Mouse (Mus musculus) liver, embryonic 13.5 days (tissue): Measurements from ENCODE around the gene Fads6. TPM values are rescaled to one million over a fixed set of nuclear protein-coding genes. Genes with fewer than 3 reads are reported as not detected.
A peak's percentile ranks its signal among the peaks of the same experiment; 100 is the strongest.

Experiments
- ATAC-seq: fragments of 200-750 bp; cut with Nextera tagmentation; 2 replicates; pipeline ENCODE4 v1.8.0; 2017; ENCODE audit warnings: low read depth, mild to moderate bottlenecking, moderate number of reproducible peaks, moderate library complexity
- DNase-seq: peaks from one replicate; pipeline ENCODE4 v3.0.0; 2022
- H3K27ac ChIP-seq: fragments of 300-500 bp; sonication (generic); 2 replicates; pipeline ENCODE4 v1.5.1; 2015; ENCODE audit warnings: moderate library complexity, mild to moderate bottlenecking, inconsistent platforms
- H3K27me3 ChIP-seq: fragments of 300-500 bp; sonication (generic); 2 replicates; pipeline ENCODE4 v1.6.1; 2015; ENCODE audit warnings: mild to moderate bottlenecking, inconsistent platforms
- H3K36me3 ChIP-seq: fragments of 300-500 bp; sonication (generic); 2 replicates; pipeline ENCODE4 v1.6.1; 2015; ENCODE audit warnings: mild to moderate bottlenecking, inconsistent platforms
- H3K4me1 ChIP-seq: fragments of 300-500 bp; sonication (generic); replicated peaks from 2 replicates; pipeline ENCODE4 v1.6.1; 2015; ENCODE audit warnings: inconsistent platforms
- H3K4me2 ChIP-seq: fragments of 300-500 bp; sonication (generic); 2 replicates; pipeline ENCODE4 v1.6.1; 2015; ENCODE audit warnings: inconsistent platforms, mild to moderate bottlenecking, moderate library complexity
- H3K4me3 ChIP-seq: fragments of 300-500 bp; sonication (generic); replicated peaks from 2 replicates; pipeline ENCODE4 v1.5.1; 2015; ENCODE audit warnings: mild to moderate bottlenecking, inconsistent platforms
- H3K9ac ChIP-seq: fragments of 300-500 bp; sonication (generic); 2 replicates; pipeline ENCODE4 v1.6.1; 2015; ENCODE audit warnings: mild to moderate bottlenecking, inconsistent platforms
- H3K9me3 ChIP-seq: fragments of 300-500 bp; sonication (generic); replicated peaks from 2 replicates; pipeline ENCODE4 v1.6.1; 2016; ENCODE audit warnings: inconsistent platforms
- WGBS: fragments of 180-500 bp; shearing (Covaris S2); methylation state at CpG from one replicate; pipeline ENCODE4 v1.1.7; 2015; ENCODE audit not compliant: insufficient replicate concordance; 5-methylcytosine and 5-hydroxymethylcytosine counted together
- polyA plus RNA-seq: library from polyadenylated mRNA; unstranded; fragments of >200 nt; fragmentation: Nextera tagmentation; extraction: Ambion mirVana; gene quantifications from 2 replicates; pipeline ENCODE4 v1.2.1, GENCODE M21; 2015

The Fads6 gene
- polyA plus RNA-seq, 1 experiment from 2014 or later = 2.0 TPM

GRCm38 (mm10) chr11:115275509-115275908, 22.0 kb downstream of the Fads6 start:
- no peak for DNase-seq
- WGBS = 40% methylated on average over 6 of the region's 6 CpGs
- no peak for ATAC-seq
- Histone ChIP-seq H3K4me3 (peak overlapping the region; percentile 70), H3K36me3 (0 out of 2 replicates have a peak, but pooled peaks cover 5% of the 10 kb centered on the region), H3K4me2 (peak overlapping the region; percentile 93), H3K9ac (peak overlapping the region; percentile 84), H3K4me1 (peaks cover 70% of the 10 kb centered on the region), H3K9me3 (no peaks in the 10 kb centered on the region), H3K27ac (no peak overlapping the region; the same call in 1 of the 2 replicates), H3K27me3 (no peaks in the 10 kb centered on the region)

DNA sequence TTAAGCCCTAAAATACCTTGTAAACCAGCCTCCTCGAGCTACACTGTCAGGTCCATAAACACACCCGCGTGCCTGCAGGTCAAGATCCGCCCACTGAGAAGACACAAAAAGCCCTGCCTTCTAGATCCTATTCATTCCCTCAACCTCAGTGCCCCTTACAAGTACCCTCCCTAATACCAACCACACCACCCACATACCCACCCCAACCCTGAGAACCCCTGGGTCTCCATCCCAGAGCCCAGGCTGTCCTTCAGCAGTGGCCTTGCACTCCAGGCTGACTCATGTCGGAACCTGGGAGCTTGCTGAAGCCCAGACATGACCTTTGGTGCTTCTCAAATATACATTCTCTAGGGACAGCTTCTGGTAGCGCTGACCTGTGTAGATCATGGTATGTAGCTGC, 22.7 kb downstream of the Fads6 start:
- H3K4me3 ChIP-seq = no peak overlapping the region
- no peak overlapping the region for H3K9ac ChIP-seq
- H3K4me1 ChIP-seq = peaks cover 68% of the 10 kb centered on the region
- H3K27ac ChIP-seq = no peak overlapping the region
- ATAC-seq = no peak
- peak overlapping the region; percentile 93 for H3K4me2 ChIP-seq
- H3K9me3 ChIP-seq = no peaks in the 10 kb centered on the region
- H3K36me3 ChIP-seq = 0 out of 2 replicates have a peak, but pooled peaks cover 5% of the 10 kb centered on the region
- H3K27me3 ChIP-seq = no peaks in the 10 kb centered on the region
- DNase-seq = no peak
- 78% methylated on average over 6 of the region's 6 CpGs for WGBS

DNA sequence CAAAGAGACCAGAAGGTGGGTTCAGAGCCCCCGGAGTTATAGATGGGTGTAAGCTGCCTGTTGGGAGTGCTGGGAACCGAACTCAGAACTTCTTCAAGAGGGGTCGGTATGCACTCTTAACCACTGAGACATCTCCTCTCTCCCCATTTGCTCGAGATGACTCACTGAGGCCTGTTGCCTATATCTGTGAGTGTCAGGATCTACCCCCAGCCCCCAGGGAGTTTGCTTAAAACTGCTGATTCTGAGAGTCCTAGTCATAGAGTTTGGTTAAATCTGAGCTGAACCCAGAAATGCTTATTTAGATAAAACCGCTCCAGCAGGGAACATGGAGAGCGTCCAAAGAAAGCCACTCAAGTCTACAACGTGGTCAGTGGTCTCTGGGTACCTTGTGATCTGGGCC, 23.3 kb downstream of the Fads6 start:
- Histone ChIP-seq H3K4me2 (no peak overlapping the region), H3K4me3 (no peak overlapping the region), H3K36me3 (peaks cover 10% of the 10 kb centered on the region), H3K27me3 (no peaks in the 10 kb centered on the region), H3K4me1 (peaks cover 63% of the 10 kb centered on the region), H3K9me3 (no peaks in the 10 kb centered on the region), H3K9ac (no peak overlapping the region), H3K27ac (no peak overlapping the region)
- no peak for ATAC-seq
- no peak for DNase-seq
- WGBS = 64% methylated on average over 7 of the region's 7 CpGs

- no peak for DNase-seq
- peaks cover 58% of the 10 kb centered on the region for H3K4me1 ChIP-seq
- H3K27me3 ChIP-seq = peaks cover 3% of the 10 kb centered on the region; the same call in 1 of the 2 replicates
- no peak overlapping the region for H3K4me3 ChIP-seq
- no peaks in the 10 kb centered on the region for H3K9me3 ChIP-seq
- H3K36me3 ChIP-seq = peaks cover 14% of the 10 kb centered on the region
- no peak overlapping the region for H3K4me2 ChIP-seq
- H3K27ac ChIP-seq = no peak overlapping the region
- H3K9ac ChIP-seq = no peak overlapping the region
- ATAC-seq = no peak
- 57% methylated on average over 7 of the region's 7 CpGs for WGBS
These were observed 23.7 kb downstream of the Fads6 start for GRCm38 (mm10) chr11:115273735-115274134.

DNA sequence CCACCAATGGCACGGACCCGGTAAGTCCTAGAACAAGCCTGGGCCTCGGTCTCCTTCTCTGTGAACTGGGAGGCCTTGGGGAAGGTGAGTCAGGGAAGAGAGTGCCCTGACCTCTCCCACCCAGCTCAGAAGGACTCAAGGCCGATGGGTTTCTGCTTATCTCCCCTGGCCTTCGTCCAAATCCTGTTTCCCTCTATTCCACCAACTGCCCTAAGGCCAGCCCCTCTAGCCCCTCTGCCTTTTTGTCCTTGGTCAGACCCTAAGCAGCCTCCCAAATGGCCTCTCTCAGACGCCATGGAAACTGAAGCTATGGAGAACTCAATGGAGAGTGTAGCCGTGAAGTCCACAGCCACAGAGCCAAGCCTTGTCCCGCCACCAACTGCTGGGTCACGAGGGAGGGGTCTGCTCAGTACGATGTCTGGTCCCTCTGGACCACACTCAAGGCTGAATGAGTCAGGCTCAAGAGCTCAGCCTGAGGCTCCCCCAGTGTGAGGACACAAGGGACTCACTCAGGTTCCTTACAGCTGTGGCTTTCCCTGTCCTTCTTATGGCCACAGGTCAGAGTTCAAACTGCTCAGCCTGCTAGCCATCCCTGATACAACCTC, 24.5 kb downstream of the Fads6 start:
- Histone ChIP-seq H3K9me3 (no peaks in the 10 kb centered on the region), H3K36me3 (peaks cover 22% of the 10 kb centered on the region), H3K4me3 (no peak overlapping the region), H3K4me2 (no peak overlapping the region), H3K4me1 (peaks cover 51% of the 10 kb centered on the region), H3K27me3 (peaks cover 10% of the 10 kb centered on the region), H3K9ac (no peak overlapping the region), H3K27ac (no peak overlapping the region)
- no peak for ATAC-seq
- no peak for DNase-seq
- 58% methylated on average over 10 of the region's 10 CpGs for WGBS

- DNase-seq (no peak), ATAC-seq (no peak)
- H3K36me3 ChIP-seq = peaks cover 25% of the 10 kb centered on the region
- peaks cover 26% of the 10 kb centered on the region for H3K27me3 ChIP-seq
- H3K4me1 ChIP-seq = peaks cover 52% of the 10 kb centered on the region
- 71% methylated on average over 10 of the region's 10 CpGs for WGBS
- no peaks in the 10 kb centered on the region for H3K9me3 ChIP-seq
- no peak overlapping the region for H3K27ac ChIP-seq
- no peak overlapping the region for H3K9ac ChIP-seq
- no peak overlapping the region for H3K4me2 ChIP-seq
- no peak overlapping the region for H3K4me3 ChIP-seq
These were observed 26.0 kb downstream of the Fads6 start for GRCm38 (mm10) chr11:115271481-115271880.

- no peak overlapping the region for H3K4me2 ChIP-seq
- WGBS = 76% methylated on average over 9 of the region's 9 CpGs
- H3K9me3 ChIP-seq = no peaks in the 10 kb centered on the region
- H3K27me3 ChIP-seq = peaks cover 30% of the 10 kb centered on the region
- no peak overlapping the region for H3K27ac ChIP-seq
- H3K4me1 ChIP-seq = peaks cover 50% of the 10 kb centered on the region
- DNase-seq (no peak), ATAC-seq (no peak)
- no peak overlapping the region for H3K9ac ChIP-seq
- H3K36me3 ChIP-seq = peaks cover 25% of the 10 kb centered on the region
- H3K4me3 ChIP-seq = no peak overlapping the region
These were observed 26.4 kb downstream of the Fads6 start for GRCm38 (mm10) chr11:115271052-115271451.

DNA sequence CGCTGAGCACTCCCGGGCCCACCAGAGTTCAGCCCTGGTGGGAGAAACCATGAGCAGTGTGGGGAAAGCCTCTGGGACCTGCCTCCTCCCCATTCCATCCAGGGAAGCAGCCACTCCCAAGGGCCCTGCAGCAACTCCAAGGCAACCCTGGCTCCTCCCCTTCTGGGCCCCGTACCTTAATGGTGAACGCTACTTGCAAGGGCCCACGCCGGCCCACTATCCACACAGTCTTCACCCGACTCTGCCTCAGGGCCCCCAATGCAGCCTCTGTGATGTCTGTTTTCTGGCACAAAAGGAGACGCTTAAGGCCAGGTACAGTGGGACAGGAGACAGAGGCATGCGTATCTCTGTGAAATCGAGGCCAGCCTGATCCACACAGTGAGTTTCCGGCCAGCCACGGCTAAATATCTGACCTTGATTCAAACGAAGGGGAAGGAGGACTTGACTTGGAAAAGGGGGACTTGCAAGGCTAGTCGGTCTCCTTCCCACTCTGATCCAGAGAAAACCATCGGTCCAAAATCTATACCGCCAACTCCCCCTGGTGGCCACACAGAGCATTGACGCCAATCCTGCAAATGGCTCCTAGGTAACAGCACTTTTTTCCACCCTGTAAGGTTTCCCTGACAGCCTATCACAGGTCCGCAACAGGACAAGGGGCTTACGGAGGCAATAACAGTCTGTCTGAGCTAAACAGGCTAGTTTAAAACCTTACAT, 27.2 kb downstream of the Fads6 start:
- no peak overlapping the region for H3K4me3 ChIP-seq
- H3K27me3 ChIP-seq = peaks cover 37% of the 10 kb centered on the region
- no peak overlapping the region for H3K27ac ChIP-seq
- H3K4me2 ChIP-seq = no peak overlapping the region
- 38% methylated on average over 19 of the region's 19 CpGs for WGBS
- H3K36me3 ChIP-seq = peaks cover 25% of the 10 kb centered on the region
- H3K9me3 ChIP-seq = no peaks in the 10 kb centered on the region
- H3K4me1 ChIP-seq = peaks cover 44% of the 10 kb centered on the region
- ATAC-seq (no peak; the same call in 1 of the 2 replicates), DNase-seq (peak; percentile 57)
- H3K9ac ChIP-seq = no peak overlapping the region

DNA sequence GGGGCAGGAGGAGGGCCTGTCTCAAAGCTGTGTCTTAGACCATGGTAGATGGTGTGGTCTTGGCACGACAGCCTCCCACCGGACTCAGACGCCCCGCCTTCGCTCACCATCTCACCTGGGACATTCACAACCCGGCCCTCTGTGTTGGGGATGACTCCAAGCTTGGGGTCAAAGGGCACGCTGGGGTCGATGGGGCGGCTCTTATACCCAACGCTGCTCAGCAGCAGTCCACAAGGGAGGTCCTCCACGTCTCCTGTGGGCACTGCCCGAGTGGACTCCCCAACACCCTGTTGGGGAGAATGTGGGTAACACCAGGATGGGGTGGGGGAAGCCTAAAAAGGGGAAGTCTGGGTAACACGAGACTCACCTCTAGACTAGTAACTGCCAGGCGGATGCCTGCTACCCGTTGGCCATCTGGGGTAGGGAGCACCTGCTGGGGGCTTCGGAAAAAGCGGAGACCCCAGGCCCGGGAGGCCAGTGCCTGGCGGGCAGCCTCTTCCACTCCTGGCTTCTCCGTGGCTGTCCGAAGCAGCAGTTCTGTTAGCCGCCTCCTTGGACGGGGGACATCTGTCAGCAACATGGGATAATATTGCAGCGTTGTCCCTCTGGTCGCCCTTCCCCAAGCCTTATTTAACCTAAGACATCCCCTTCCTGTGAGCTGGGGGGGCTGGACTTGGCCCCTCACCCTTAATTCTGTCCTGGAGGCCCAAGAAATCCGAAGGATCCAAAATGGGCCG, 28.0 kb downstream of the Fads6 start:
- peaks cover 25% of the 10 kb centered on the region for H3K36me3 ChIP-seq
- DNase-seq = no peak
- 80% methylated on average over 27 of the region's 27 CpGs for WGBS
- no peak for ATAC-seq
- no peaks in the 10 kb centered on the region for H3K9me3 ChIP-seq
- peaks cover 45% of the 10 kb centered on the region for H3K27me3 ChIP-seq
- H3K4me2 ChIP-seq = no peak overlapping the region
- no peak overlapping the region for H3K4me3 ChIP-seq
- peaks cover 40% of the 10 kb centered on the region for H3K4me1 ChIP-seq
- H3K9ac ChIP-seq = no peak overlapping the region
- H3K27ac ChIP-seq = no peak overlapping the region

- no peak overlapping the region for H3K27ac ChIP-seq
- H3K36me3 ChIP-seq = peaks cover 25% of the 10 kb centered on the region
- no peaks in the 10 kb centered on the region for H3K9me3 ChIP-seq
- no peak overlapping the region for H3K4me2 ChIP-seq
- 74% methylated on average over 11 of the region's 11 CpGs for WGBS
- peaks cover 26% of the 10 kb centered on the region for H3K4me1 ChIP-seq
- DNase-seq = no peak
- no peak overlapping the region for H3K4me3 ChIP-seq
- peaks cover 61% of the 10 kb centered on the region for H3K27me3 ChIP-seq
- no peak for ATAC-seq
- H3K9ac ChIP-seq = no peak overlapping the region
These were observed 29.5 kb downstream of the Fads6 start for GRCm38 (mm10) chr11:115267958-115268357.

- H3K9ac ChIP-seq = no peak within 1 kb of the TSS
- ATAC-seq (no peak), DNase-seq (no peak)
- peaks cover 68% of the 10 kb centered on the region for H3K27me3 ChIP-seq
- peaks cover 22% of the 10 kb centered on the region for H3K4me1 ChIP-seq
- peak within 1 kb of the TSS; percentile 39 for H3K4me3 ChIP-seq
- WGBS = 8% methylated on average over 50 of the region's 50 CpGs
- H3K27ac ChIP-seq = no peak within 1 kb of the TSS
- H3K4me2 ChIP-seq = peak within 1 kb of the TSS; percentile 52
- H3K36me3 ChIP-seq = peaks cover 25% of the 10 kb centered on the region
- no peaks in the 10 kb centered on the region for H3K9me3 ChIP-seq
These were observed 30.2 kb downstream of the Fads6 start, which contains the start of gene Grin2c for GRCm38 (mm10) chr11:115267061-115267883. Gene Grin2c, minus strand, starts transcription at chr11:115267243.
